Mouse (Mus musculus) heart, adult 18-20 months (tissue): ENCODE measurements around the gene Pkn1. TPM values are rescaled to one million over a fixed set of nuclear protein-coding genes. Genes with fewer than 3 reads are reported as not detected.

Experiments used
- DNase-seq, 2 experiments: peaks; one replicate each; pipeline ENCODE4 v3.0.0; 2021 to 2022; ENCODE audit warnings: mixed read lengths in 1 of 2
- total RNA-seq, 2 experiments: library from RNA; stranded (reverse); gene quantifications; 2 replicates each; pipeline ENCODE4 v1.2.3; 2021

Gene Pkn1
- total RNA-seq, 2 experiments from 2014 or later: 51.1 to 52.7 TPM

GRCm38 (mm10) chr8:83653662-83654017 lies 45.3 kb downstream of the Pkn1 start:
- peak in 1 of 2 experiments; percentile 41 for DNase-seq

- peak in 1 of 2 experiments; percentile 52 for DNase-seq
These were observed 46.0 kb downstream of the Pkn1 start for GRCm38 (mm10) chr8:83652744-83653661.

- DNase-seq: peak; percentile 95 to 98
These were observed 46.8 kb downstream of the Pkn1 start, which contains the start of gene Gipc1 for GRCm38 (mm10) chr8:83652030-83652743. Gipc1 (plus strand) TSS chr8:83652677.

GRCm38 (mm10) chr8:83649699-83650098 lies 49.3 kb downstream of the Pkn1 start:
- no peak for DNase-seq

- DNase-seq: no peak
These were observed 50.9 kb downstream of the Pkn1 start for GRCm38 (mm10) chr8:83648031-83648430.

- DNase-seq: no peak
These were observed 51.5 kb downstream of the Pkn1 start for GRCm38 (mm10) chr8:83647511-83647910.

- no peak for DNase-seq
These were observed 59.3 kb downstream of the Pkn1 start for GRCm38 (mm10) chr8:83639649-83640048.

- no peak for DNase-seq
These were observed 60.1 kb downstream of the Pkn1 start for GRCm38 (mm10) chr8:83638856-83639255.

- no peak for DNase-seq
These were observed 66.8 kb downstream of the Pkn1 start for GRCm38 (mm10) chr8:83632083-83632707.

GRCm38 (mm10) chr8:83625676-83626299 lies 73.2 kb downstream of the Pkn1 start:
- DNase-seq: no peak

- DNase-seq: peak in 1 of 2 experiments; percentile 41
These were observed 74.2 kb downstream of the Pkn1 start for GRCm38 (mm10) chr8:83624739-83625138.

- DNase-seq: no peak
These were observed 75.4 kb downstream of the Pkn1 start for GRCm38 (mm10) chr8:83623549-83623948.

GRCm38 (mm10) chr8:83622389-83622989 lies 76.5 kb downstream of the Pkn1 start:
- peak; percentile 86 to 94 for DNase-seq

GRCm38 (mm10) chr8:83621691-83622388 lies 77.1 kb downstream of the Pkn1 start:
- no peak for DNase-seq

- no peak for DNase-seq
These were observed 79.3 kb downstream of the Pkn1 start for GRCm38 (mm10) chr8:83619568-83620285.

GRCm38 (mm10) chr8:83618566-83618965 lies 80.4 kb downstream of the Pkn1 start:
- DNase-seq: no peak

GRCm38 (mm10) chr8:83617111-83617510 lies 81.9 kb downstream of the Pkn1 start:
- DNase-seq: no peak

- no peak for DNase-seq
These were observed 82.4 kb downstream of the Pkn1 start for GRCm38 (mm10) chr8:83616625-83617024.
